15 mouse cellular contexts compared by ENCODE assay signal in the genomic region with DNA sequence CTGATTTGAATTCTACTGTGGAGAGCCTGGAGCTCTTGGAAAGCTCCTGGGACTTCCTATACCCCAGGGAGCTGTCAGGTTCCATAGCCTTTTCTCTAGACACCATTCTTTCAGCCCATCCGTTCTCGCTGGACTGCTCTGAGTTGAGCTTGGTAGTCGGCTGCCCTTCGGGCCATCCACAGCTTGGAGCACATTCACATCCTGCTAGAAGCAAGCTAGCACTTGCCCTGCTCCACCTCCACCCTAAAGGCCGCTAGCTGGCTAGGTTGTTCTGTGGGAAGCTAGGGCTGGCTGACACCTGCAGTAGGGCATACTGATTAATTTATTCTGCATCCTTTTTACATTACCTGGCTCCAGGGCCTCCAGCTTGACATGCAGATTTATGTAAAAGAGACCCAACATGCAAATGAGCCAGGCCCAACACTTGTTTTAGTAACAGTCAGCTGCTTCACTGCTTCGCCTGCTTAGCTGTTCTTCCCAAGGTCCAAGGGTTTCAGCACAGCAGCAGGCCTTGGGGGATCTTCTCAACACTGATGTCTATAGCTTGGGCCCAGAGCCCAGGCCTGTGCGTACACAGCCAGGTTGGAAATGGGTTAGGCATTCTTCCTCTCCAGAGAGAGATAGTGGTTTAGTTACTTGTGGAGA. TPM values are rescaled to one million over a fixed set of nuclear protein-coding genes. Genes with fewer than 3 reads are reported as not detected.
A peak's percentile ranks its signal among the peaks of the same experiment; 100 is the strongest.
DNase-seq lines count a peak whose midpoint lies in the region; ATAC-seq and TF ChIP-seq lines count a peak whose summit lies in the region.
"Had no signal": no experiment of that assay in that cellular context is flagged by ENCODE, and none has a peak within 500 bp of the region (broad histone marks: within the 10 kb centered on the region; RNA-seq: fewer than 3 reads in every experiment).

No protein-coding gene starts in this region.

- H3K36me3 ChIP-seq in forebrain, postnatal 0 days (ENCODE audit: insufficient read depth), result no peaks in the 10 kb centered on the region
- no peaks in the 10 kb centered on the region for H3K36me3 ChIP-seq in forebrain, embryonic 11.5 days (ENCODE audit: control insufficient read depth, insufficient read depth, low read length)
- H3K36me3 ChIP-seq in neural tube, embryonic 12.5 days, result no peaks in the 10 kb centered on the region
- H3K36me3 ChIP-seq: limb, embryonic 12.5 days had no signal

- H3K4me3 ChIP-seq in forebrain, postnatal 0 days (ENCODE audit: low read depth, low read length), result no peak overlapping the region
- no peak overlapping the region for H3K4me3 ChIP-seq in forebrain, embryonic 11.5 days (ENCODE audit: low read depth, low read length)
- H3K4me3 ChIP-seq in neural tube, embryonic 12.5 days, result no peak overlapping the region
- H3K4me3 ChIP-seq: limb, embryonic 12.5 days had no signal

- 0 out of 2 replicates have a peak, but pooled peaks cover 4% of the 10 kb centered on the region for H3K4me1 ChIP-seq in forebrain, postnatal 0 days (ENCODE audit: insufficient read depth)
- H3K4me1 ChIP-seq in forebrain, embryonic 11.5 days (replicated peaks; ENCODE audit: control insufficient read depth, insufficient read depth, low read length), result no peaks in the 10 kb centered on the region
- 0 out of 2 replicates have a peak, but pooled peaks cover 6% of the 10 kb centered on the region for H3K4me1 ChIP-seq in neural tube, embryonic 12.5 days

- ATAC-seq in forebrain, postnatal 0 days, result 0 out of 2 replicates have a peak, but pooled peaks have one; percentile 20
- ATAC-seq in forebrain, embryonic 11.5 days (replicated peaks; ENCODE audit: low FRiP score), result no peak
- ATAC-seq in neural tube, embryonic 12.5 days (ENCODE audit: low FRiP score, low read depth), result peak; percentile 57; the same call in 1 of the 2 replicates

- no peaks in the 10 kb centered on the region for H3K27me3 ChIP-seq in forebrain, postnatal 0 days (ENCODE audit: insufficient read depth, low read length)
- no peaks in the 10 kb centered on the region for H3K27me3 ChIP-seq in forebrain, embryonic 11.5 days (ENCODE audit: control insufficient read depth, insufficient read depth, low read length)
- H3K27me3 ChIP-seq in neural tube, embryonic 12.5 days (replicated peaks), result no peaks in the 10 kb centered on the region
- H3K27me3 ChIP-seq: limb, embryonic 12.5 days had no signal

- 62% methylated on average over 7 of the region's 7 CpGs for WGBS in forebrain, postnatal 0 days
- WGBS in forebrain, embryonic 11.5 days, result 78% methylated on average over 7 of the region's 7 CpGs
- WGBS in neural tube, embryonic 12.5 days, result 55% methylated on average over 7 of the region's 7 CpGs

- intact Hi-C loops in gastrocnemius, postnatal 14 days (cut with DNase I; ENCODE audit: low total_unique reads), result no loop called here

- no peaks in the 10 kb centered on the region for H3K9me3 ChIP-seq in forebrain, postnatal 0 days (ENCODE audit: low read length)
- H3K9me3 ChIP-seq in forebrain, embryonic 11.5 days (ENCODE audit: control insufficient read depth, low read length), result no peaks in the 10 kb centered on the region
- no peaks in the 10 kb centered on the region for H3K9me3 ChIP-seq in neural tube, embryonic 12.5 days
- H3K9me3 ChIP-seq: limb, embryonic 12.5 days had no signal

- H3K27ac ChIP-seq in forebrain, postnatal 0 days (ENCODE audit: low read depth, low read length), result no peak overlapping the region
- no peak overlapping the region for H3K27ac ChIP-seq in forebrain, embryonic 11.5 days (ENCODE audit: low read depth, low read length)
- H3K27ac ChIP-seq in neural tube, embryonic 12.5 days, result 0 out of 2 replicates have a peak overlapping the region, but pooled peaks have one; percentile 15
- H3K27ac ChIP-seq: kidney, postnatal 0 days; limb, embryonic 12.5 days had no signal

- TF ChIP-seq CTCF in forebrain, postnatal 0 days (IDR thresholded peaks at IDR 0.05; ENCODE audit: low read depth), result no peak

- H3K4me2 ChIP-seq in forebrain, postnatal 0 days (ENCODE audit: low read depth), result no peak overlapping the region
- no peak overlapping the region for H3K4me2 ChIP-seq in forebrain, embryonic 11.5 days (ENCODE audit: low read depth, low read length, severe bottlenecking)
- no peak overlapping the region for H3K4me2 ChIP-seq in neural tube, embryonic 12.5 days (replicated peaks)
- H3K4me2 ChIP-seq: heart, embryonic 11.5 days; limb, embryonic 12.5 days; lung, embryonic 14.5 days had no signal

- no peak overlapping the region for H3K9ac ChIP-seq in forebrain, postnatal 0 days
- H3K9ac ChIP-seq in forebrain, embryonic 11.5 days (ENCODE audit: low read length), result no peak overlapping the region
- H3K9ac ChIP-seq in neural tube, embryonic 12.5 days, result no peak overlapping the region
- H3K9ac ChIP-seq: limb, embryonic 12.5 days; lung, embryonic 14.5 days had no signal

- DNase-seq in forebrain, postnatal 0 days, result no peak
- no peak for DNase-seq in forebrain, embryonic 11.5 days (ENCODE audit: low spot score)
- no peak for DNase-seq in neural tube, embryonic 10.5 days (ENCODE audit: extremely low spot score, low spot score)
- DNase-seq in frontal cortex, adult 2 months (ENCODE audit: extremely low spot score in 1 of 2, low spot score in 1 of 2), result peak; percentile 45 to 59
- peak; percentile 59 for DNase-seq in right cerebral cortex, postnatal 25 days
- DNase-seq in gastrocnemius, postnatal 14 days, result no peak
- no peak for DNase-seq in liver
- DNase-seq: adrenal gland, postnatal 25 days; B cell, adult 2 months; cerebellum, adult 8-10 months; lung, embryonic 14.5 days had no signal

RNA-seq across cellular contexts. Expression of a gene that starts 49.5 kb away (rescaled TPM):
- total RNA-seq in forebrain, postnatal 0 days (2014; rRNA removed), result 35.9 and 37.9 TPM in 2 replicates
- polyA plus RNA-seq in forebrain, postnatal 0 days (2015; fragmentation: Nextera tagmentation; extraction: Ambion mirVana), result 20.7 and 24.2 TPM in 2 replicates
- 25.5 and 25.9 TPM in 2 replicates for polyA plus RNA-seq in forebrain, embryonic 11.5 days (2014; fragmentation: Nextera tagmentation; extraction: Ambion mirVana)
- 30.3 and 30.9 TPM in 2 replicates for polyA plus RNA-seq in neural tube, embryonic 12.5 days (2016; fragmentation: Nextera tagmentation; extraction: Ambion mirVana)
- 29.2 and 33.3 TPM in 2 replicates for polyA plus RNA-seq in frontal cortex, adult 2 months (2012; rRNA removed)
- total RNA-seq in gastrocnemius, postnatal 14 days (2021), result 10 to 100 TPM; 10.4 to 12.6 TPM

Comparison
In these comparisons a context has a peak if more than half of its experiments do, and no peak if none do; other contexts are left out.
1. DNase-seq: peak in frontal cortex, adult 2 months (2 of 2) and right cerebral cortex, postnatal 25 days (single experiment); none in forebrain, postnatal 0 days (single experiment), forebrain, embryonic 11.5 days (single experiment), neural tube, embryonic 10.5 days (single experiment), gastrocnemius, postnatal 14 days (single experiment) and liver (single experiment).